Mouse (Mus musculus): ENCODE data around the gene Nap1l1.

- no peak for TF ChIP-seq CTCF (IDR thresholded peaks at IDR 0.05; ENCODE audit: low read depth, low read length)
- no peak for TF ChIP-seq POLR2A (IDR thresholded peaks at IDR 0.05; ENCODE audit: insufficient read depth, low read length)
- TF ChIP-seq EP300 (IDR thresholded peaks at IDR 0.05; ENCODE audit: insufficient read depth, low read depth, low read length) = no peak
These were observed 64.4 kb downstream of the Nap1l1 start for GRCm38 (mm10) chr10:111537410-111537809.
